Mouse (Mus musculus) lung, adult 2 months (tissue): Measurements from ENCODE around the gene Galk2.
A peak's percentile ranks its signal among the peaks of the same experiment; 100 is the strongest.

Source experiments
- CTCF ChIP-seq: fragments of 200-500 bp; IDR thresholded peaks from 2 replicates; pipeline ENCODE4 v1.5.1; 2011; ENCODE audit warnings: mild to moderate bottlenecking, low read length, control low read depth; ENCODE audit not compliant: insufficient read depth
- POLR2A ChIP-seq: fragments of 200-500 bp; IDR thresholded peaks from 2 replicates; pipeline ENCODE4 v1.6.1; 2011; ENCODE audit warnings: low read depth, mild to moderate bottlenecking, control low read depth, low read length, borderline replicate concordance; ENCODE audit errors: extremely low read depth

DNA sequence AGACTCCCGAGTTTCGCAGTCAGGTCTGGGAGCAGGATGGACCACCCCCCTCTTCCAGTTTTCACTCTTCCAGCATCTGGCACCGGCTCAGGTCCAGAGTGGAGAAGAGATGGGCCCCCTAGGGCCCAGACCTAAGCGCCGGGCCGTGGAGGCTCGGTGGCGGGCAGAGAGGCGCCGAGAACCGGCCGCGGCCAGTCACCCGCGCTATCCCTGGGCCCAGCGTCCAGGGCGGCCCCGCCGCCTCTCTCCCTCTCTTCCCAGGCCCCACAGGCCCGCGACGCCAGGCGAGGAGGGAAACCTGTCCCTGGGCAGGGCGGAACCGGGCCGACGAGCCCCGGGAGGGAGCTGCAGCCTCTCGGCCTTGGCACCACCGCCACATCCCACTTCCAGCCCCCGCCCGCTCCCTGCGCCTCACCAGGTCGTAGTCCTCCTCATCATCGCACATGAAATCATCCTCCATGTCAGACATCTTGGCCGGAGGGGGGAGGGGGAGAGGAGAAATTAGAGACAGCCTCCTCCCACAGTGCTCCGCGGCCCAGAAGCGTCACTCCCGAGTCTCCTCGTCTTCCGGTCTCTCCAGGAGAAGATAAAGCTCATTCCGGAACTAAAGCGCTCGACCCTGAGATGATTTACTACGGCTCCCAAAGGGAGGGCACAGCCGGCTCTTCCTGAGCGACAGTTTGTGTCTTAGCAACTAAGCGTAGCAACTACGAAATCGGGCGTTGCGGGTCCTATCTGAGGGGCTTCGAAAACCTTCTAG lies at the start of gene Galk2, which contains the start of gene Cops2:
- TF ChIP-seq POLR2A (peak; percentile 78; the same call in 1 of the 2 replicates), CTCF (no peak)
